Mouse (Mus musculus) lung, postnatal 36 days (tissue): ENCODE results near the gene A030014E15Rik.
"Not testable (repeated sequence)": the region's sequence is repeated elsewhere in the genome, so short reads cannot be mapped to it uniquely, and the experiment has no call there.

Experiments
- DNase-seq: peaks from one replicate; pipeline ENCODE4 v3.0.0; 2022; ENCODE audit warnings: mixed read lengths

Gene A030014E15Rik

DNA sequence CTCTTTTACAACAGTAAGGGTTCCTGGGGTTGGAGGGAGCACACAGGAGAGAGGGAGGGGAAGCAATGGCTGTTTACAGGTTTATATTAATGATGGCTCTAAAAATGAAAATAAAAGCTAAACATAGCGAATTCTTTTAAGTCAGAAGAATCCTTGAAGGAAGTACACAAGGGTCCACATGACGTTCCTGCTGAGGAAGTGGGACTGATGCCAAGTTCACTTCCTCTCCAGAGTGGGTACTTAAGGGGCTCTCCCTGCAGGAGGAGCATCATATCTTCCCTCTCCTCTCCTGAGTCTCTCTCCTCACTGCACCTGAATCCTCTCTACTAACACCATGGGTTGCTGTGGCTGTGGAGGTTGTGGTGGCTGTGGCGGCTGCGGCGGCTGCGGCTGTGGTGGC lies at the start of gene A030014E15Rik:
Gene A030014E15Rik (plus strand): TSS at position 268 of the 400 bp plus-strand sequence.
- DNase-seq = peak; percentile 46

DNA sequence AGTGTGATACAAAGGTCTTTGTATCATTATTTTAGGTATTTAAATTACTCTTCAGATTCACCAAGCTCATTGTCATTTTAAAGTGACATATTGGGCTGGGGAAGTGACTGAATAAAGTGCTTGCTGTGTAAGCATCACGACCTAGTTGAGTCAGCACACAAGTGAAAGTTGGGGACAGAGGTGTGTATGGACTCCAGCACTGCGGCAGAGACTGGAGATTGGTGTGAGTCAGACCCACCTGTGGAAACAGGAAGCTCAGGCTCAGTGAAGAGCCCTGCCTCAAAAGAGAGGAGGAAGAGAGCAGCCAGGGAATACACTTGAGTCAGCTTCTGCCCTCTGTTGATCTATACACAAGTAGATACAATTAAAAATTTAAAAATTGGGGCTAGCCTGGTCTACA lies 45.5 kb upstream of the A030014E15Rik start:
- DNase-seq = no peak

DNA sequence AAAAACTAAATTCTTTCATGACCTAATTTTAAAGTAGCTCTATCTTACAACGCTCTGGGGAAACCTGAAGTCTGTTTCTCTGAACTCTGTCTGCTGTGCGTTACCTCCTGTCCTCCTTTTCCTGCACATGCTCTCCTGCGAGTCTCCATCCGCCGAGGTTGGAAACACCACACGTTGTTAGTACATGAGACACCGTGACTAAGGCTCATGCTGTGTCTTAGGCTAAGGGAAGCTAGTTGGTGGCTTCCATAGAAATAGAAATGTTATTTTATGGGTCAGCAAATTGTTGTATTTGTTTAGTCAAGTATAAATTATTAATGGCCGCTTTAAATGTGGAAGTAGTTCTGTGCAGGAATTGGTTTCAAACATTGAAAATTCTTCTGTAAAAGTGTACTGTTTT lies 44.5 kb upstream of the A030014E15Rik start:
- no peak for DNase-seq

DNA sequence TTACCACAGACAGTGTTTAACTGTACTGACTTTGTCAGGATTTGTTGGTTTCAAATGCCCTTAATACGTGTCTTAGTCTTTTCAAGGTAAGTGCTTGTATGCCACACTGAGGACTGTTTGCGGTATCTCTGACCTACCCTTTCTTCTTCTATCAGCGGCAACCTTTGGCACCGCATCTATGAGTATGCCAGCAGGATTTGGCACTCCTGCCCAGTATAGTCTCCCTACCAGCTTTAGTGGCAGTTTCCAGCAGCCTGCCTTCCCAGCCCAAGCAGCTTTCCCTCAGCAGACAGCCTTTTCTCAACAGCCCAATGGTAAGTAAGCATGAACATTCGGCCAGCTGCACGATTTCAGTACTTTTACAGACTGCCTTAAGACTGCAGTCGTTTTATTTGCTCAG lies 31.4 kb upstream of the A030014E15Rik start:
- no peak for DNase-seq

DNA sequence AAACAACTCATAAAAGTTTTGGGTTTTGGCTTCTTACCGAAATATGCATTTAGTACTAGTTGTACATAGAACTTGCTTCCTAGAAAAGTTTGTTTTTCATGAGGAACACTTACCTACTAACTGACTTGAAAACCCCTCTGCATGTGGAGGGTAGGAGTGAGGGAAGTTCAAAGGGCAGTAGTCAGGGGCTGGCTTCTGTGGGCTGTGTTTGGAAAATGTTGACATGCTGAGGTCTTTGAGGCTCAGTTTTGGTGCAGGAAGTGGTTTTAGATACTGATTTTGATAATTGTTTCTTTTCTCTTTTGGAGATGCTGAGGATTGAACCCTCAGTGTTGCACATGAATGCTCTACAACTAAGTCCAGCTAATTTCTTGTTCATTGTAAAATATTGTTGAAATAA lies 24.1 kb upstream of the A030014E15Rik start:
- DNase-seq = no peak

DNA sequence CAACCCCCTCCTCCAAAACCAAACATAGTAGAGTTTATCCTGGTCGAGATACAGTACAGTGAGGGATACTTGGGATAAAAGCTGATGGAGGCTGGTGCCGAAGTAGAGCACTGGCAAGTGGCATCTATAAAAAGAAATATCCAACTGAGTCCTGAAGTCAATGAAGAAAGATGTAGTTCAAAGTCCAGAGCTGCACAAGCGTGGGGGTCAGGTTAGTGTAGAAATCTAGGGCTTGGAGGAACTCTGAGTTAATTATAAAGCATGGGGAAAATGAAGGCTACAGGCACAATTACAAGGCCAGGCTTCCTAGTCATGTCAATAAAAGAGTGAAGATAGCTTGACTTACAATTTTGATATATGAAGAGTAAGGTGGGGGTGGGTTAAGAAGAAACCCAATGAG lies 23.5 kb upstream of the A030014E15Rik start:
- no peak for DNase-seq

DNA sequence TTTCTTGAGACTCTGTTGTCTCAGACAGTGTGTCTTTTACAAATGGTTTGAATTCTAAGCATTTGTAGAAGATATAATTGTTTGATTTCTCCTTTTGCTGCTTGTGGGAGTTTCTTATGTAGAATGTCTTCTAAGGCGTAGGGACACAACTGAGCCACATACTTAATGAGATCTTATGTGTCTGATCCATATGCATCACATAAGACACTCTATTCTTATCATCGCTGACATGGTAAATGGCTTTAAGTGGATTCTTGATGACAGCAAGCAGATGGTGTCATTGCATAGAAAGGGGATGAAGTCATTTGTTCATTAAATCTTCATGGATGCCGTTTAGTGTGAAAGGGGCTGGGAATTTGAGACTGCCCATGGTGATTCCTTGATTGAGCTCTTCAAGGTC lies 18.8 kb upstream of the A030014E15Rik start:
- DNase-seq = no peak

DNA sequence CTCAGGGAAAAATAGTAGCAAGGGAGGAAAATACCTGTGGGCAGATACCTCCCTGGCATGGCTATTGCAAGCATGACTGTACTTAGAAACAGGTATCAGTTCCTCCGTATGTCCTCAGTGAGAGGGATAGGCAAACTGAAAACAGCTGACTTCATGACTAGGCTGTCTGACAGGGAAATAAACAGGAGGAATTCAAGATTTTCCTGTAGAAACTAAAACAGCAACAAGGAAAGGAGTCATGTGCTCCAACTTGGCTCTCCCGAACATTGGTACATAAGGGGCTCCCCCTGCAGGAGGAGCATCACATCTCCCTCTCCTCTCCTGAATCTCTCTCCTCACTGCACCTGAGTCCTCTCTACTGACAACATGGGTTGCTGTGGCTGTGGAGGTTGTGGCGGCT lies 11.7 kb upstream of the A030014E15Rik start, which contains the start of gene A030005L19Rik:
Gene A030005L19Rik (plus strand): TSS at position 301 of the 400 bp plus-strand sequence.
- peak; percentile 22 for DNase-seq

DNA sequence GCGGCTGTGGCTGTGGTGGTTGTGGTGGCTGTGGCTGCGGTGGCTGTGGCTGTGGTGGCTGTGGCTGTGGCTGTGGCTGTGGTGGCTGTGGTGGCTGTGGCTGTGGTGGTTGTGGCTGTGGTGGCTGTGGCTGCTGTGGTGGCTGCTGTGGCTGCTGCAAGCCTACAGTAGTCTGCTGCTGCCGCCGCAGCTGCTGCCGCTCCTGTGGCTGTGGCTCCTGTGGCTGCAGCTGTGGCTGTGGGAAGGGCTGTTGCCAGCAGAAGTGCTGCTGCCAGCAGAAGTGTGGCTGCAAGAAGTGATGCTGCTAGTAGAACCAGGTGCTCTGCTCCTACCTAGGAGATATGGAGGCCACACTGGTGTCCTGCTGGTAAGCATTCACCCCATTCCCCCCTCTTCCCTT lies 11.3 kb upstream of the A030014E15Rik start:
- DNase-seq = not testable (repeated sequence)

DNA sequence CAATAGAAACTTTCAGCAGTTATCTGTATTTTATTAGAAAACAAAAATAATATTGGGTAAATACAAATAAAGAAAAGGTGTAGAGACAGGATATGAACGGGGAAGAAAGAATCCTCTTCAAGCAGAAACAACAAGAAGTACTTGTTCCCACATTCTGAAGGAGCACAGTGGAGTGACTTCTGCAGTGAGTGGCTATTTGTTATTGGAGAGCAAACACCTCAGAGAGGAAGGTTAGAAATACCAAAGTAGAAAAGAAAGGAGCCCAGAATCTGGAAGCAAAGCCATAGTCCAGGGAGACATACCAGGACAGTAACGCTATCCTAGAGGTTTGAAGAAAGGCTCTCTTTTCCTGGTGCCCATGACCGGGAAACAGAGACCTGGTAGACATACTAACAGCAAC lies 5.8 kb downstream of the A030014E15Rik start:
- peak; percentile 59 for DNase-seq

DNA sequence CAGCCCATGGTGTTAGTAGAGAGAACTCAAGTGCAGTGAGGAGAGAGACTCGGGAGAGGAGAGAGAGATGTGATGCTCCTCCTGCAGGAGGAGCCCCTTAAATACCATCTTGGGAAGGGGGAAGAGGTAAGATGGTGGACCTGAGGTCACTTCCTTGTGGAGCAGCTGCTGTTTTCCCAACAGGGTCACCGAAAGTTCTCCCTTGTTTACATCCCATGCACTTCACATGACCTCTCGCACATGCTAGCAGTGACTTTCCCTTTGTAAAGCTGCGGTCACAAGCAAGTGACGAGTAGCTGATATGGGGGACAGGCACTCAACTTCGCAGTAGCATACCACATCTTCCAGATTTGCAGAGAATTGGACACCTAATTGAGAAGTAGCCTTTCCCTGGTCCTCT lies 6.6 kb downstream of the A030014E15Rik start, which contains the start of gene Gm6217:
Gene Gm6217 (minus strand): TSS at position 74 of the 400 bp plus-strand sequence.
- DNase-seq = not testable (repeated sequence)

DNA sequence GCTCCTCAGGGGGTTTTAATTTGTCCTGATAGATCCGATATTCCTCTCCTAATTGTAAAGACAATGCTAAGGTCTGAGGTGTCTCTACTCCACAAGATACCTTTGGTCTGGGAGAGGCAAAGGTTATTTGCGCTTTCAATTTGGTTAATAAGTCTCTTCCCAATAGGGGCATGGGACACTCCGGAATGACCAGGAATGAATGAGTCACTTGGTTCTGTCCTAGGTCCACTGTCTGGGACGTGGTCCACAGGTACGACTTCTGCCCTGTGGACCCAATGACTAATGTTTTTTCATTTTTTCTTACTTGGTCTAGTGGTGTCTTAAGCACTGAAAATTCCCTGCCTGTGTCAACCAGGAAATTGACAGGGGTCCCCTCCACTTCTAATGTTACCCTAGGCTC lies 13.9 kb downstream of the A030014E15Rik start:
- DNase-seq = no peak

DNA sequence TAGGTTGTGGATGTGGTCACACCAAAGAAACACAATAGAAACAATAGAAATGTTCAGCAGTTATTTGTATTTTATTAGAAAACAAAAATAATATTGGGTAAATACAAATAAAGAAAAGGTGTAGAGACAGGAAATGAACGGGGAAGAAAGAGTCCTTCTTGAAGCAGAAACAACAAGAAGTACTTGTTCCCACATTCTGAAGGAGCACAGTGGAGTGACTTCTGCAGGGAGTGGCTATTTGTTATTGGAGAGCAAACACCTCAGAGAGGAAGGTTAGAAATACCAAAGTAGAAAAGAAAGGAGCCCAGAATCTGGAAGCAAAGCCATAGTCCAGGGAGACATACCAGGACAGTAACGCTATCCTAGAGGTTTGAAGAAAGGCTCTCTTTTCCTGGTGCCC lies 17.8 kb downstream of the A030014E15Rik start:
- DNase-seq = peak; percentile 61

DNA sequence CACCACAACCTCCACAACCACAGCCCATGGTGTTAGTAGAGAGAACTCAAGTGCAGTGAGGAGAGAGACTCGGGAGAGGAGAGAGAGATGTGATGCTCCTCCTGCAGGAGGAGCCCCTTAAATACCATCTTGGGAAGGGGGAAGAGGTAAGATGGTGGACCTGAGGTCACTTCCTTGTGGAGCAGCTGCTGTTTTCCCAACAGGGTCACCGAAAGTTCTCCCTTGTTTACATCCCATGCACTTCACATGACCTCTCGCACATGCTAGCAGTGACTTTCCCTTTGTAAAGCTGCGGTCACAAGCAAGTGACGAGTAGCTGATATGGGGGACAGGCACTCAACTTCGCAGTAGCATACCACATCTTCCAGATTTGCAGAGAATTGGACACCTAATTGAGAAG lies 18.6 kb downstream of the A030014E15Rik start, which contains the start of gene A030003K21Rik:
Gene A030003K21Rik (minus strand): TSS at position 94 of the 400 bp plus-strand sequence.
- not testable (repeated sequence) for DNase-seq

DNA sequence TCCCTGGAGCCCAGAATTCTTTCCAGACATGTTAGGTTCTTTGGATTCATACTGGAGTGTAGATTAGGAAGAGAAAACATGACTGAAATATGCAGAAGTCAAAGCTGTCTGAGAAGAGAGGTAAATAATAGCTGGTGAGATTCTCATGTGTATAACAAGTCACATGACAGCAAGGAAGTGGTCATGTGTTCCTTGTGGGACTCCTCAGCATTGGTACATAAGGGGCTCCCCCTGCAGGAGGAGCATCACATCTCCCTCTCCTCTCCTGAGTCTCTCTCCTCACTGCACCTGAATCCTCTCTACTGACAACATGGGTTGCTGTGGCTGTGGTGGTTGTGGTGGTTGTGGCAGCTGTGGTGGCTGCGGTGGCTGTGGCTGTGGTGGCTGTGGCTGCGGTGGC lies 21.3 kb downstream of the A030014E15Rik start:
- peak; percentile 14 for DNase-seq

DNA sequence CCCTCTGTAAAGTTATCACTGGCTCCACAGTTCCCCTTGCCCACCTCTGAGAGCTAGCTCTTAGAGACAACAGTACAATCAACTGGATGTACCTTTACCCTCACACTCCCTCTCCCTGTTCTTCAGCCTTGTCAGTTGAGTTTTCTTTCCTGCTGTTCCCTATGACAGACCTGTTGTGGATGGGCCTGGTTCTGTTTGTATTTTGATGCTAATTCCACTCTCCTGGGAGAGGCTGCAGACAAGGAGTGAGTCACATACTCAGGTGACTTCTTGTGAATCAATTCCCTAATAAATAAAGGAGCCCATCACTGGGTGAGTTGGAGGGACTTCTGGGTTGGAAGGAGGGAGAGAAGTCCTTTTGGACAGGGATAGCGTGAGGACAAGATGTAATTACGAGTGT lies 23.9 kb downstream of the A030014E15Rik start:
- no peak for DNase-seq

DNA sequence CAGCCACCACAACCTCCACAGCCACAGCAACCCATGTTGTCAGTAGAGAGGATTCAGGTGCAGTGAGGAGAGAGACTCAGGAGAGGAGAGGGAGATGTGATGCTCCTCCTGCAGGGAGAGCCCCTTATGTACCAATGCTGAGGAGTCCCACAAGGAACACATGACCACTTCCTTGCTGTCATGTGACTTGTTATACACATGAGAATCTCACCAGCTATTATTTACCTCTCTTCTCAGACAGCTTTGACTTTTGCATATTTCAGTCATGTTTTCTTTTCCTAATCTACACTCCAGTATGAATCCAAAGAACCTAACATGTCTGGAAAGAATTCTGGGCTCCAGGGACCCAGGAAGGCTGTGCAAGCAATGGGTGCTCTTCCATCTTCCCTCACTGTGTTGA lies 31.2 kb downstream of the A030014E15Rik start, which contains the start of gene Gm7544:
Gene Gm7544 (minus strand): TSS at position 101 of the 400 bp plus-strand sequence.
- DNase-seq = not testable (repeated sequence)

DNA sequence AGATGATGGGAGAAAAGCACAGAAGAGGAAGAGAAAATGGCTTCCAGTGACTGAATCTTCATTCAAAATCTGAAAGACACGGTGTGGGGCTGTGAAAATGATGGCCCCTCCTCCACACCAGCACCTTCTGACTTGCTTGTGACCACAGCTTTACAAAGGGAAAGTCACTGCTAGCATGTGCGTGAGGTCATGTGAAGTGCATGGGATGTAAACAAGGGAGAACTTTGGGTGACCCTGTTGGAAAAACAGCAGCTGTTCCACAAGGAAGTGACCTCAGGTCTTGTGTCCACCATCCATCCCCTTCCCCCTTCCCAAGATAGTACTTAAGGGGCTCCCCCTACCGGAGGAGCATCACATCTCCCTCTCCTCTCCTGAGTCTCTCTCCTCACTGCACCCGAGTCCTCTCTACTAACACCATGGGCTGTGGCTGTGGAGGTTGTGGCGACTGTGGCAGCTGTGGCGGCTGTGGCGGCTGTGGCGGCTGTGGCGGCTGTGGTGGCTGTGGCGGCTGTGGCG lies 35.2 kb downstream of the A030014E15Rik start, which contains the start of gene Gm47955:
Gene Gm47955 (plus strand): TSS at position 417 of the 516 bp plus-strand sequence.
- no peak for DNase-seq

DNA sequence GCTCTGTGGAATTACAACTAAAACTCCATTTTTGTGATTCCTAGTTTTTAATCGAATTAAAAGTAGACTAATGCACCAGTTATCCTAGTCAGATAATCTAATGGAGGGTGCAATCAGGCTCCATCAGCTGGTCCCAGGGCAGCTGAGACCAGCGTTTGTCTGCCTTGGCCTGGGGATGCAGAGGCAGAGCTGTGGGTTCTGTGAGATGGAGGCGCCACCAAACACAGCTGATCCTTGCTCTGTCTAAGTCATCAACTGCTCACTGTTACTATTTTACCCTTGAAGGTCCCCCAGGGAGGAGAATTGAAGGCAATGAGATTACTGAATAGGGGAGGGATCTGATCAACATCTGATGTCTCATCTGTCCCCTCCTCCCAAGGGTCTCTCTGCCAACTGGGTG lies 41.7 kb downstream of the A030014E15Rik start:
- no peak for DNase-seq

DNA sequence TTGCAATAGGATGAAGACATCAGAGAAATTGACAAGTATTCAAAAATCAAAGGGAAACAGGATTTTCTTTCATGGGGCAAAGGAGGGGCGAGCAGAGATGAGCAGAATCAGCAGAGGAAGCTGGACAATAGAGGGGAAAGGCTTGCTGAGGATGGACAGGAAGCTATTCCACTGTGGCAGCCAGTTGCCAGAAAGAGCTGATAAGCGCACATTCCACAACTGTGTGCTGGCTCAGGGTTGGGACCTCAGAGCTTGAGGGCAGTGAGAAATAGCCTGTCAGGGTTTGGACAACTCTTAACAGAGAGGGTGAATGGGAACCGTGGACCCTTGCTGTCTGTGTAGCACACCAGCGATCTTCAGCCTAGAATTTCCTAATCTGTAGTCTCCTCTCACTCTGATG lies 47.3 kb downstream of the A030014E15Rik start:
- peak; percentile 61 for DNase-seq

DNA sequence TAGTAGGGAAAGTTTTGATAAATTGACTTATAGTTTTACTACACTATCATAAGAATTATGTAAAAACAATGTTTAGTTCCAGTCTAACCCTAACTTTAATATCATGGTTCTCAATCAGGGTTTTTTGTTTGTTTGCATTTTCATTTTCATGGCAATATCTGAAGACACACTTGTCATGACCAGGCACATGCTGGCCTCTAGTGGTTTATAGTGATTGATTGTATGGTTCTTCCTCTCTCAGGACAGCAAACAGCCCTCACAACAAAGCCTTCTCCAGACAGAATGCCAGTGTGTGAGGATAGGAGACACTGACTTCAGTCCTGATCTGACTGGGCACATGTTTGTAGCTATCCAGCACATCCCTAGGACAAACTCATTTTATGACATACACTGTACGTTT lies 48.5 kb downstream of the A030014E15Rik start:
- peak; percentile 63 for DNase-seq

DNA sequence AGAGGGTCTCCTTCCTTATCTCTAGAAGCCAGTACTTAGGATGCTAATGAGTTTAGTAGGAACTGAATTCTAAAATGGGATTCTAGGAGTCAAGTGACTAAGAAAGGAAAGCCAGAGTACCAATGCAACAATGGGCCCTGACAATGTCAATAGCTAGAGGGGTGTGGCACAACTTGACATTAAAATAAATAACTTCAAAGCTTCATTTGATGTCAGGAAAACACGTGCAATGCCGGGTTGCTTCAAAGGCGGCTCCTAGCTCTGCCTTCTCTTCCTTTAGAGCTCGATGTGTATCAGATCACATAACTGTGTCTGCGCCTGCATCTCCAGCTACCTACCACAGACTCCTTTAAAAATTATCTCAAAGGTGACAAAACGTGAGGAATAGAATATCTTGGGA lies 49.2 kb downstream of the A030014E15Rik start:
- DNase-seq = peak; percentile 63

DNA sequence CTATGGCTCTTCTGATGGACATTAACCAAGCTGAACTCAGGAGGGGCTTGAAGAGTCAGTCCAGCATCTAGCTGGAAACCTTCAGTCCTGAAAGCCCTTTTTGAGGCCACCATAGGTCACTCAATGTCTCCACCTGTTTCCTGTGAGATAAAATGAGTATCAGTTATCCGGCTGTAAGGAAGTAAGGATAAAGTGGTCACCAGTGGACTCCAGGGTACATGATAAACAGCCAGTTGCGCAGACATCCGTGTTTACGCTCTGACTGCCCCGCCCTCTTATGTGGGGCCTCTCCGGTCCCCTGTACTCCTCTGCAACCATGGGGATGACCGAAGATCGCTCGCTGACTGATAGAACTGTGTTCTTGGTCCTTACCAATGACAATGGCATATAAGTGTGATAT lies 49.6 kb downstream of the A030014E15Rik start:
- DNase-seq = peak; percentile 76
